Mouse (Mus musculus): ENCODE measurements around the gene Snx4. TPM values are rescaled to one million over a fixed set of nuclear protein-coding genes. Genes with fewer than 3 reads are reported as not detected.

Gene Snx4
- total and polyA plus RNA-seq, 3 experiments: 33.2 to 56.3 (median 47.0) TPM

- Histone ChIP-seq H3K4me1 (ENCODE audit: insufficient read depth, low read depth, low read length) (peaks cover 40% of the 10 kb centered on the region), H3K4me3 (ENCODE audit: low read depth, low read length) (peak overlapping the region; percentile 33; the same call in 1 of the 2 replicates), H3K9me3 (replicated peaks) (no peaks in the 10 kb centered on the region), H3K27me3 (ENCODE audit: insufficient read depth, low read length) (no peaks in the 10 kb centered on the region), H3K36me3 (replicated peaks) (peaks cover 46% of the 10 kb centered on the region)
- TF ChIP-seq GATA1 (IDR thresholded peaks at IDR 0.05; ENCODE audit: borderline replicate concordance, low read length): no peak
- no peak for TF ChIP-seq POLR2AphosphoS5 (IDR thresholded peaks at IDR 0.05; ENCODE audit: insufficient replicate concordance, low read depth, low read length)
- no peak for TF ChIP-seq GATA2 (IDR thresholded peaks at IDR 0.05; ENCODE audit: borderline replicate concordance, low read depth, low read length)
- TF ChIP-seq TAL1 (conservative IDR thresholded peaks at IDR 0.05; ENCODE audit: low read depth, low read length): 0 out of 2 replicates have a peak, but pooled peaks have one; percentile 15
- TF ChIP-seq CTCF (IDR thresholded peaks at IDR 0.05; ENCODE audit: low read depth, low read length): no peak
- ATAC-seq (ENCODE audit: extremely low read depth, insufficient number of reproducible peaks, low FRiP score, poor library complexity, severe bottlenecking): peak; percentile 94
- peak; percentile 72 for DNase-seq (ENCODE audit: low spot score)
Measured at GRCm38 (mm10) chr16:33261584-33262061, 10.4 kb downstream of the Snx4 start.

GRCm38 (mm10) chr16:33262096-33262495 is 10.9 kb downstream of the Snx4 start:
- TF ChIP-seq POLR2AphosphoS5 (IDR thresholded peaks at IDR 0.05; ENCODE audit: insufficient replicate concordance, low read depth, low read length): no peak
- TF ChIP-seq GATA2 (IDR thresholded peaks at IDR 0.05; ENCODE audit: borderline replicate concordance, low read depth, low read length): no peak
- TF ChIP-seq CTCF (IDR thresholded peaks at IDR 0.05; ENCODE audit: low read depth, low read length): no peak
- TF ChIP-seq GATA1 (IDR thresholded peaks at IDR 0.05; ENCODE audit: borderline replicate concordance, low read length): no peak
- TF ChIP-seq TAL1 (conservative IDR thresholded peaks at IDR 0.05; ENCODE audit: low read depth, low read length): no peak
- no peak for DNase-seq (ENCODE audit: low spot score)

GRCm38 (mm10) chr16:33267616-33268253 is 16.5 kb downstream of the Snx4 start:
- peaks cover 7% of the 10 kb centered on the region for H3K4me1 ChIP-seq (ENCODE audit: insufficient read depth, low read depth, low read length)
- no peak for ATAC-seq (ENCODE audit: extremely low read depth, insufficient number of reproducible peaks, low FRiP score, poor library complexity, severe bottlenecking)
- H3K9me3 ChIP-seq (replicated peaks): no peaks in the 10 kb centered on the region
- H3K27me3 ChIP-seq (ENCODE audit: insufficient read depth, low read length): no peaks in the 10 kb centered on the region
- H3K4me3 ChIP-seq (ENCODE audit: low read depth, low read length): no peak overlapping the region
- TF ChIP-seq GATA1 (IDR thresholded peaks at IDR 0.05; ENCODE audit: borderline replicate concordance, low read length) (no peak), GATA2 (IDR thresholded peaks at IDR 0.05; ENCODE audit: borderline replicate concordance, low read depth, low read length) (no peak), POLR2AphosphoS5 (IDR thresholded peaks at IDR 0.05; ENCODE audit: insufficient replicate concordance, low read depth, low read length) (no peak)
- no peak for DNase-seq (ENCODE audit: low spot score)
- H3K36me3 ChIP-seq (replicated peaks): peaks cover 61% of the 10 kb centered on the region

More at GRCm38 (mm10) chr16:33262096-33262495, 10.9 kb downstream of the Snx4 start:
- Histone ChIP-seq H3K36me3 (replicated peaks) (peaks cover 49% of the 10 kb centered on the region), H3K4me1 (ENCODE audit: insufficient read depth, low read depth, low read length) (peaks cover 40% of the 10 kb centered on the region), H3K9me3 (replicated peaks) (no peaks in the 10 kb centered on the region), H3K4me3 (ENCODE audit: low read depth, low read length) (peak overlapping the region; percentile 33; the same call in 1 of the 2 replicates), H3K27me3 (ENCODE audit: insufficient read depth, low read length) (no peaks in the 10 kb centered on the region)
- no peak for ATAC-seq (ENCODE audit: extremely low read depth, insufficient number of reproducible peaks, low FRiP score, poor library complexity, severe bottlenecking)

- Histone ChIP-seq H3K27me3 (ENCODE audit: insufficient read depth, low read length) (no peaks in the 10 kb centered on the region), H3K4me1 (ENCODE audit: insufficient read depth, low read depth, low read length) (no peaks in the 10 kb centered on the region), H3K4me3 (ENCODE audit: low read depth, low read length) (no peak overlapping the region), H3K9me3 (replicated peaks) (no peaks in the 10 kb centered on the region), H3K36me3 (replicated peaks) (peaks cover 53% of the 10 kb centered on the region)
- ATAC-seq (ENCODE audit: extremely low read depth, insufficient number of reproducible peaks, low FRiP score, poor library complexity, severe bottlenecking) (no peak), DNase-seq (ENCODE audit: low spot score) (no peak)
- no peak for TF ChIP-seq POLR2AphosphoS5 (IDR thresholded peaks at IDR 0.05; ENCODE audit: insufficient replicate concordance, low read depth, low read length)
- TF ChIP-seq GATA1 (IDR thresholded peaks at IDR 0.05; ENCODE audit: borderline replicate concordance, low read length): no peak
- no peak for TF ChIP-seq TAL1 (conservative IDR thresholded peaks at IDR 0.05; ENCODE audit: low read depth, low read length)
- TF ChIP-seq CTCF (IDR thresholded peaks at IDR 0.05; ENCODE audit: low read depth, low read length): no peak
- no peak for TF ChIP-seq GATA2 (IDR thresholded peaks at IDR 0.05; ENCODE audit: borderline replicate concordance, low read depth, low read length)
Measured at GRCm38 (mm10) chr16:33271824-33272223, 20.6 kb downstream of the Snx4 start.

- Histone ChIP-seq H3K4me3 (ENCODE audit: low read depth, low read length) (no peak overlapping the region), H3K9me3 (replicated peaks) (no peaks in the 10 kb centered on the region), H3K36me3 (replicated peaks) (peaks cover 81% of the 10 kb centered on the region), H3K4me1 (ENCODE audit: insufficient read depth, low read depth, low read length) (peaks cover 5% of the 10 kb centered on the region; the same call in 1 of the 2 replicates), H3K27me3 (ENCODE audit: insufficient read depth, low read length) (no peaks in the 10 kb centered on the region)
- DNase-seq (ENCODE audit: low spot score) (no peak), ATAC-seq (ENCODE audit: extremely low read depth, insufficient number of reproducible peaks, low FRiP score, poor library complexity, severe bottlenecking) (peak; percentile 28)
- TF ChIP-seq GATA2 (IDR thresholded peaks at IDR 0.05; ENCODE audit: borderline replicate concordance, low read depth, low read length) (no peak), POLR2AphosphoS5 (IDR thresholded peaks at IDR 0.05; ENCODE audit: insufficient replicate concordance, low read depth, low read length) (no peak), CTCF (IDR thresholded peaks at IDR 0.05; ENCODE audit: low read depth, low read length) (no peak), GATA1 (IDR thresholded peaks at IDR 0.05; ENCODE audit: borderline replicate concordance, low read length) (no peak), TAL1 (conservative IDR thresholded peaks at IDR 0.05; ENCODE audit: low read depth, low read length) (no peak)
Measured at GRCm38 (mm10) chr16:33283079-33283478, 31.8 kb downstream of the Snx4 start.

GRCm38 (mm10) chr16:33288536-33288935 is 37.3 kb downstream of the Snx4 start:
- 0 out of 2 replicates have a peak, but pooled peaks cover 4% of the 10 kb centered on the region for H3K4me1 ChIP-seq (ENCODE audit: insufficient read depth, low read depth, low read length)
- no peak overlapping the region for H3K4me3 ChIP-seq (ENCODE audit: low read depth, low read length)
- ATAC-seq (ENCODE audit: extremely low read depth, insufficient number of reproducible peaks, low FRiP score, poor library complexity, severe bottlenecking) (no peak), DNase-seq (ENCODE audit: low spot score) (no peak)
- H3K27me3 ChIP-seq (ENCODE audit: insufficient read depth, low read length): no peaks in the 10 kb centered on the region
- peaks cover 7% of the 10 kb centered on the region for H3K9me3 ChIP-seq (replicated peaks)
- peaks cover 83% of the 10 kb centered on the region for H3K36me3 ChIP-seq (replicated peaks)
- TF ChIP-seq GATA2 (IDR thresholded peaks at IDR 0.05; ENCODE audit: borderline replicate concordance, low read depth, low read length) (no peak), CTCF (IDR thresholded peaks at IDR 0.05; ENCODE audit: low read depth, low read length) (no peak), POLR2AphosphoS5 (IDR thresholded peaks at IDR 0.05; ENCODE audit: insufficient replicate concordance, low read depth, low read length) (no peak), GATA1 (IDR thresholded peaks at IDR 0.05; ENCODE audit: borderline replicate concordance, low read length) (no peak), TAL1 (conservative IDR thresholded peaks at IDR 0.05; ENCODE audit: low read depth, low read length) (no peak)
